Mouse (Mus musculus) MEL (cell line): ENCODE measurements around the gene Pigt. TPM values are rescaled to one million over a fixed set of nuclear protein-coding genes. Genes with fewer than 3 reads are reported as not detected.

Experiments used
- DNase-seq: peaks from one replicate; pipeline ENCODE4 v3.0.0; 2011; ENCODE audit warnings: low read depth, low spot score
- H3K27ac ChIP-seq: 2 replicates; pipeline ENCODE4 v1.5.1; 2012; ENCODE audit warnings: low read depth, mild to moderate bottlenecking, control low read depth, low read length, moderate library complexity; ENCODE audit not compliant: control insufficient read depth
- H3K27me3 ChIP-seq, 2 experiments: fragments of 150-350 bp in 1 of 2; sonication (generic) in 1 of 2; 2 replicates each; pipeline ENCODE4 v1.6.1; 2012; ENCODE audit warnings: low read length in 2 of 2, mild to moderate bottlenecking in 2 of 2, improper control_type of control experiment in 1 of 2, moderate library complexity in 1 of 2; ENCODE audit not compliant: insufficient read depth in 2 of 2, control insufficient read depth in 1 of 2
- H3K36me3 ChIP-seq, 2 experiments: 2 replicates each; pipeline ENCODE4 v1.6.1; 2012 to 2014; ENCODE audit warnings: low read length in 2 of 2, improper control_type of control experiment in 1 of 2, inconsistent platforms in 1 of 2, mild to moderate bottlenecking in 1 of 2; ENCODE audit not compliant: insufficient read depth in 2 of 2, control insufficient read depth in 1 of 2
- H3K4me1 ChIP-seq, 2 experiments: fragments of 150-350 bp in 1 of 2; sonication (generic) in 1 of 2; 2 replicates each; pipeline ENCODE4 v1.6.1; 2012; ENCODE audit warnings: low read length in 2 of 2, improper control_type of control experiment in 1 of 2, mild to moderate bottlenecking in 1 of 2; ENCODE audit not compliant: insufficient read depth in 2 of 2, control insufficient read depth in 1 of 2
- H3K4me3 ChIP-seq, 2 experiments: fragments of 150-350 bp in 1 of 2; sonication (generic) in 1 of 2; 2 replicates each; pipeline ENCODE4 v1.5.1; 2012; ENCODE audit warnings: low read depth in 2 of 2, low read length in 2 of 2, mild to moderate bottlenecking in 2 of 2, moderate library complexity in 2 of 2, control low read depth in 1 of 2, improper control_type of control experiment in 1 of 2; ENCODE audit not compliant: control insufficient read depth in 1 of 2, insufficient read depth in 1 of 2
- H3K79me2 ChIP-seq: 2 replicates; pipeline ENCODE4 v1.6.1; 2012; ENCODE audit warnings: mild to moderate bottlenecking, low read length, moderate library complexity; ENCODE audit not compliant: control insufficient read depth, poor library complexity, insufficient read depth
- H3K9ac ChIP-seq: 2 replicates; pipeline ENCODE4 v1.6.1; 2012; ENCODE audit warnings: low read depth, mild to moderate bottlenecking, control low read depth, low read length, moderate library complexity; ENCODE audit not compliant: control insufficient read depth, poor library complexity, severe bottlenecking
- H3K9me3 ChIP-seq: fragments of 150-350 bp; sonication (generic); replicated peaks from 2 replicates; pipeline ENCODE4 v1.6.1; 2012; ENCODE audit warnings: mild to moderate bottlenecking, low read length, improper control_type of control experiment, moderate library complexity; ENCODE audit not compliant: insufficient read depth
- BHLHE40 ChIP-seq: IDR thresholded peaks from 2 replicates; pipeline ENCODE4 v1.6.1; 2012; ENCODE audit warnings: low read depth, mild to moderate bottlenecking, inconsistent platforms, low read length, improper control_type of control experiment, borderline replicate concordance
- CHD2 ChIP-seq: IDR thresholded peaks from 2 replicates; pipeline ENCODE4 v1.6.1; 2011; ENCODE audit warnings: low read length, improper control_type of control experiment
- CTCF ChIP-seq, 3 experiments: IDR thresholded peaks in 2 of 3; conservative IDR thresholded peaks in 1 of 3; 2 replicates each; pipeline ENCODE4 v1.5.1; 2011 to 2012; ENCODE audit warnings: low read length in 3 of 3, low read depth in 2 of 3, mild to moderate bottlenecking in 2 of 3, improper control_type of control experiment in 1 of 3, inconsistent platforms in 1 of 3, mixed read lengths in 1 of 3, moderate library complexity in 1 of 3; ENCODE audit not compliant: control insufficient read depth in 1 of 3, insufficient read depth in 1 of 3, poor library complexity in 1 of 3, severe bottlenecking in 1 of 3
- E2F4 ChIP-seq: IDR thresholded peaks from 2 replicates; pipeline ENCODE4 v1.6.1; 2011; ENCODE audit warnings: low read depth, low read length, improper control_type of control experiment, borderline replicate concordance
- EP300 ChIP-seq, 2 experiments: IDR thresholded peaks; 2 replicates each; pipeline ENCODE4 v1.6.1; 2011; ENCODE audit warnings: improper control_type of control experiment in 2 of 2, low read length in 2 of 2, low read depth in 1 of 2, mild to moderate bottlenecking in 1 of 2
- ETS1 ChIP-seq: IDR thresholded peaks from 2 replicates; pipeline ENCODE4 v1.6.1; 2012; ENCODE audit warnings: low read depth, mild to moderate bottlenecking, inconsistent platforms, low read length, improper control_type of control experiment, moderate library complexity
- GABPA ChIP-seq: IDR thresholded peaks from 2 replicates; pipeline ENCODE4 v1.6.1; 2012; ENCODE audit warnings: low read depth, mild to moderate bottlenecking, inconsistent platforms, low read length, improper control_type of control experiment, moderate library complexity
- GATA1 ChIP-seq: IDR thresholded peaks from 2 replicates; pipeline ENCODE4 v1.6.1; 2011; ENCODE audit warnings: low read depth, low read length, improper control_type of control experiment
- HCFC1 ChIP-seq: IDR thresholded peaks from 2 replicates; pipeline ENCODE4 v1.6.1; 2012; ENCODE audit warnings: low read depth, mild to moderate bottlenecking, inconsistent platforms, low read length, improper control_type of control experiment, moderate library complexity
- JUND ChIP-seq: IDR thresholded peaks from 2 replicates; pipeline ENCODE4 v1.6.1; 2011; ENCODE audit warnings: low read depth, mild to moderate bottlenecking, improper control_type of control experiment, low read length
- KAT2A ChIP-seq: conservative IDR thresholded peaks from 2 replicates; pipeline ENCODE4 v1.6.1; 2012; ENCODE audit warnings: low read depth, low read length, improper control_type of control experiment, inconsistent platforms
- MAFK ChIP-seq: IDR thresholded peaks from 2 replicates; pipeline ENCODE4 v1.6.1; 2011; ENCODE audit warnings: low read depth, mild to moderate bottlenecking, low read length, improper control_type of control experiment, borderline replicate concordance
- MAX ChIP-seq: IDR thresholded peaks from 2 replicates; pipeline ENCODE4 v1.6.1; 2011; ENCODE audit warnings: low read length, improper control_type of control experiment
- MXI1 ChIP-seq: IDR thresholded peaks from 2 replicates; pipeline ENCODE4 v1.6.1; 2011; ENCODE audit warnings: mild to moderate bottlenecking, low read depth, low read length, improper control_type of control experiment
- MYB ChIP-seq: IDR thresholded peaks from 2 replicates; pipeline ENCODE4 v1.6.1; 2011; ENCODE audit warnings: mild to moderate bottlenecking, low read depth, low read length, improper control_type of control experiment
- MYC ChIP-seq: IDR thresholded peaks from 2 replicates; pipeline ENCODE4 v1.6.1; 2011; ENCODE audit warnings: low read depth, mild to moderate bottlenecking, low read length, improper control_type of control experiment, moderate library complexity
- NELFE ChIP-seq: IDR thresholded peaks from 2 replicates; pipeline ENCODE4 v1.6.1; 2011; ENCODE audit warnings: low read depth, low read length, improper control_type of control experiment
- NRF1 ChIP-seq: IDR thresholded peaks from 2 replicates; pipeline ENCODE4 v1.6.1; 2014; ENCODE audit warnings: low read depth, mild to moderate bottlenecking, inconsistent platforms, low read length, improper control_type of control experiment, moderate library complexity; ENCODE audit not compliant: poor library complexity, insufficient read depth, severe bottlenecking
- POLR2A ChIP-seq, 2 experiments: IDR thresholded peaks; 2 replicates each; pipeline ENCODE4 v1.6.1; 2011 to 2012; ENCODE audit warnings: low read length in 2 of 2, mild to moderate bottlenecking in 2 of 2, control low read depth in 1 of 2, improper control_type of control experiment in 1 of 2, low read depth in 1 of 2, moderate library complexity in 1 of 2; ENCODE audit not compliant: control insufficient read depth in 1 of 2, insufficient read depth in 1 of 2, poor library complexity in 1 of 2
- POLR2AphosphoS2 ChIP-seq: IDR thresholded peaks from 2 replicates; pipeline ENCODE4 v1.6.1; 2011; ENCODE audit warnings: low read length, improper control_type of control experiment
- RAD21 ChIP-seq: IDR thresholded peaks from 2 replicates; pipeline ENCODE4 v1.6.1; 2011; ENCODE audit warnings: mild to moderate bottlenecking, low read depth, low read length, improper control_type of control experiment
- SIN3A ChIP-seq: IDR thresholded peaks from 2 replicates; pipeline ENCODE4 v1.6.1; 2012; ENCODE audit warnings: low read length, improper control_type of control experiment, inconsistent platforms
- SMC3 ChIP-seq: IDR thresholded peaks from 2 replicates; pipeline ENCODE4 v1.6.1; 2011; ENCODE audit warnings: low read depth, low read length, improper control_type of control experiment
- TAL1 ChIP-seq: IDR thresholded peaks from 2 replicates; pipeline ENCODE4 v1.6.1; 2012; ENCODE audit warnings: mild to moderate bottlenecking, inconsistent platforms, low read length, moderate library complexity, mixed read lengths
- TBP ChIP-seq: IDR thresholded peaks from 2 replicates; pipeline ENCODE4 v1.8.0; 2011; ENCODE audit warnings: low read depth, low read length, improper control_type of control experiment
- TCF12 ChIP-seq: IDR thresholded peaks from 2 replicates; pipeline ENCODE4 v1.6.1; 2014; ENCODE audit warnings: low read depth, mild to moderate bottlenecking, inconsistent platforms, low read length, improper control_type of control experiment, moderate library complexity
- UBTF ChIP-seq: IDR thresholded peaks from 2 replicates; pipeline ENCODE4 v1.6.1; 2012; ENCODE audit warnings: low read depth, mild to moderate bottlenecking, inconsistent platforms, low read length, improper control_type of control experiment, moderate library complexity, borderline replicate concordance; ENCODE audit not compliant: insufficient read depth
- USF1 ChIP-seq: IDR thresholded peaks from 2 replicates; pipeline ENCODE4 v1.6.1; 2014; ENCODE audit warnings: low read depth, mild to moderate bottlenecking, inconsistent platforms, low read length, improper control_type of control experiment, moderate library complexity
- ZMIZ1 ChIP-seq: IDR thresholded peaks from 2 replicates; pipeline ENCODE4 v1.6.1; 2012; ENCODE audit warnings: low read depth, mild to moderate bottlenecking, inconsistent platforms, low read length, improper control_type of control experiment, moderate library complexity
- polyA plus RNA-seq, 2 experiments: library from polyadenylated mRNA; stranded (reverse) in 1 of 2; unstranded in 1 of 2; fragments of >175 nt in 1 of 2; fragments of >200 nt in 1 of 2; gene quantifications; 2 replicates each; pipeline versions ENCODE4 v1.2.1 to v1.2.4; 2012; ENCODE audit warnings: low replicate concordance in 2 of 2, low read depth in 1 of 2; ENCODE audit not compliant: insufficient read length in 2 of 2, insufficient read depth in 1 of 2, missing spikeins in 1 of 2
- total RNA-seq: library from RNA; depleted of rRNA; stranded (reverse); fragments of 300-350 nt; gene quantifications from 2 replicates; pipeline ENCODE4 v1.2.3, GENCODE M21; 2012

Gene Pigt
- total and polyA plus RNA-seq, 3 experiments: 39.8 to 115 TPM; not detected in 1

GRCm38 (mm10) chr2:164522280-164522679 lies 25.0 kb downstream of the Pigt start:
- Histone ChIP-seq H3K79me2 (peaks cover 5% of the 10 kb centered on the region), H3K4me3 (peak overlapping the region; percentile 46 to 47), H3K9me3 (no peaks in the 10 kb centered on the region), H3K4me1 (peaks cover 2 to 16% of the 10 kb centered on the region in 2 experiments), H3K36me3 (peaks cover 0 to 12% of the 10 kb centered on the region in 2 experiments; a peak in 2 of 4 replicates), H3K27me3 (no peaks in the 10 kb centered on the region), H3K9ac (peak overlapping the region; percentile 76), H3K27ac (peak overlapping the region; percentile 97)
- TF ChIP-seq E2F4 (no peak), MXI1 (no peak; the same call in 1 of the 2 replicates), GABPA (no peak), CTCF (IDR thresholded peaks at IDR 0.05 in 2 of 3, conservative IDR thresholded peaks at IDR 0.05 in 1 of 3; ENCODE audit: control insufficient read depth in 1 of 3, insufficient read depth in 1 of 3, low read depth in 2 of 3, low read length in 3 of 3, poor library complexity in 1 of 3, severe bottlenecking in 1 of 3) (no peak), JUND (no peak), POLR2A (IDR thresholded peaks at IDR 0.05; ENCODE audit: control insufficient read depth in 1 of 2, insufficient read depth in 1 of 2, low read depth in 1 of 2, low read length in 2 of 2, poor library complexity in 1 of 2) (0 out of 4 replicates have a peak, but pooled peaks have one; percentile 14 to 32), MAX (no peak), TAL1 (no peak), MAFK (no peak), BHLHE40 (no peak), TCF12 (0 out of 2 replicates have a peak, but pooled peaks have one; percentile 17), UBTF (no peak), KAT2A (no peak), CHD2 (no peak)
- DNase-seq: peak; percentile 77

GRCm38 (mm10) chr2:164523301-164523773 lies 26.0 kb downstream of the Pigt start:
- H3K27ac ChIP-seq: peak overlapping the region; percentile 97
- TF ChIP-seq GATA1: 0 out of 2 replicates have a peak, but pooled peaks have one; percentile 20
- TF ChIP-seq NRF1: peak; percentile 68
- no peak for TF ChIP-seq JUND
- peak; percentile 57 for TF ChIP-seq USF1
- no peak for TF ChIP-seq RAD21
- TF ChIP-seq SMC3: no peak
- peak; percentile 44 for TF ChIP-seq CHD2
- TF ChIP-seq POLR2A (IDR thresholded peaks at IDR 0.05; ENCODE audit: control insufficient read depth in 1 of 2, insufficient read depth in 1 of 2, low read depth in 1 of 2, low read length in 2 of 2, poor library complexity in 1 of 2): peak; percentile 63 to 88; a peak in 3 of 4 replicates
- TF ChIP-seq POLR2AphosphoS2: peak; percentile 87
- TF ChIP-seq TBP: peak; percentile 79
- peak; percentile 59 for TF ChIP-seq MXI1
- TF ChIP-seq ETS1: peak; percentile 25; the same call in 1 of the 2 replicates
- peak; percentile 83 for TF ChIP-seq NELFE
- TF ChIP-seq HCFC1: peak; percentile 73
- peak; percentile 79 for TF ChIP-seq SIN3A
- TF ChIP-seq MYC: peak; percentile 99
- TF ChIP-seq KAT2A: no peak; the same call in 1 of the 2 replicates
- peak; percentile 84 for TF ChIP-seq ZMIZ1
- no peak for TF ChIP-seq EP300 (IDR thresholded peaks at IDR 0.05; ENCODE audit: low read depth in 1 of 2, low read length in 2 of 2)
- TF ChIP-seq MYB: no peak
- peak; percentile 92 for TF ChIP-seq MAX
- H3K27me3 ChIP-seq: no peaks in the 10 kb centered on the region
- H3K4me1 ChIP-seq: peaks cover 2 to 16% of the 10 kb centered on the region in 2 experiments
- DNase-seq: peak; percentile 87
- peaks cover 5% of the 10 kb centered on the region for H3K79me2 ChIP-seq
- H3K9ac ChIP-seq: peak overlapping the region; percentile 96
- peaks cover 0 to 12% of the 10 kb centered on the region in 2 experiments; a peak in 2 of 4 replicates for H3K36me3 ChIP-seq
- no peaks in the 10 kb centered on the region for H3K9me3 ChIP-seq
- peak overlapping the region; percentile 85 to 97 for H3K4me3 ChIP-seq
